Mouse (Mus musculus) stomach, embryonic 16.5 days (tissue): ENCODE data around the gene Arid1a. TPM values are rescaled to one million over a fixed set of nuclear protein-coding genes. Genes with fewer than 3 reads are reported as not detected.
A peak's percentile ranks its signal among the peaks of the same experiment; 100 is the strongest.

ENCODE experiments used
- ATAC-seq: fragments of 200-750 bp; cut with Nextera tagmentation; 2 replicates; pipeline ENCODE4 v1.8.0; 2017; ENCODE audit warnings: moderate number of reproducible peaks, moderate TSS enrichment; ENCODE audit not compliant: insufficient read depth, low FRiP score
- H3K27ac ChIP-seq: fragments of 300-500 bp; sonication (generic); 2 replicates; pipeline ENCODE4 v1.5.1; 2014; ENCODE audit warnings: low read length
- H3K27me3 ChIP-seq: fragments of 300-500 bp; sonication (generic); 2 replicates; pipeline ENCODE4 v1.6.1; 2014; ENCODE audit warnings: low read length, control low read depth, mixed read lengths; ENCODE audit not compliant: control insufficient read depth, insufficient read depth
- H3K36me3 ChIP-seq: fragments of 300-500 bp; sonication (generic); 2 replicates; pipeline ENCODE4 v1.6.1; 2014; ENCODE audit warnings: low read length; ENCODE audit not compliant: control insufficient read depth, insufficient read depth
- H3K4me1 ChIP-seq: fragments of 300-500 bp; sonication (generic); 2 replicates; pipeline ENCODE4 v1.6.1; 2014; ENCODE audit warnings: low read length, control low read depth, mixed read lengths; ENCODE audit not compliant: control insufficient read depth, insufficient read depth
- H3K4me2 ChIP-seq: fragments of 300-500 bp; sonication (generic); 2 replicates; pipeline ENCODE4 v1.6.1; 2014; ENCODE audit warnings: low read depth, low read length, mixed read lengths
- H3K4me3 ChIP-seq: fragments of 300-500 bp; sonication (generic); replicated peaks from 2 replicates; pipeline ENCODE4 v1.5.1; 2014; ENCODE audit warnings: mild to moderate bottlenecking, low read length
- H3K9ac ChIP-seq: fragments of 300-500 bp; sonication (generic); 2 replicates; pipeline ENCODE4 v1.6.1; 2014; ENCODE audit warnings: low read length
- H3K9me3 ChIP-seq: fragments of 300-500 bp; sonication (generic); replicated peaks from 2 replicates; pipeline ENCODE4 v1.6.1; 2016; ENCODE audit warnings: low read length, control low read depth; ENCODE audit not compliant: control insufficient read depth
- WGBS: fragments of 180-500 bp; shearing (Covaris S2); extraction: QIAGEN DNeasy Blood & Tissue Kit; methylation state at CpG from one replicate; pipeline ENCODE4 v1.1.7; 2014; 5-methylcytosine and 5-hydroxymethylcytosine counted together
- polyA plus RNA-seq: library from polyadenylated mRNA; unstranded; fragments of >200 nt; fragmentation: Nextera tagmentation; extraction: Ambion mirVana; gene quantifications from 2 replicates; pipeline ENCODE4 v1.2.1, GENCODE M21; 2015

Arid1a gene
- polyA plus RNA-seq, 1 experiment from 2014 or later = 26.1 TPM

GRCm38 (mm10) chr4:133687126-133687525, 69.4 kb downstream of the Arid1a start:
- Histone ChIP-seq H3K9ac (no peak overlapping the region), H3K27ac (no peak overlapping the region), H3K27me3 (no peaks in the 10 kb centered on the region), H3K4me1 (peaks cover 25% of the 10 kb centered on the region), H3K9me3 (no peaks in the 10 kb centered on the region), H3K36me3 (peaks cover 54% of the 10 kb centered on the region), H3K4me3 (no peak overlapping the region), H3K4me2 (no peak overlapping the region)
- ATAC-seq = no peak
- 83% methylated on average over 5 of the region's 5 CpGs for WGBS

GRCm38 (mm10) chr4:133686512-133686911, 70.1 kb downstream of the Arid1a start:
- Histone ChIP-seq H3K4me3 (no peak overlapping the region), H3K9ac (no peak overlapping the region), H3K36me3 (peaks cover 51% of the 10 kb centered on the region), H3K4me1 (peaks cover 25% of the 10 kb centered on the region), H3K27ac (no peak overlapping the region), H3K27me3 (no peaks in the 10 kb centered on the region), H3K9me3 (no peaks in the 10 kb centered on the region), H3K4me2 (no peak overlapping the region)
- ATAC-seq = no peak
- 88% methylated on average over 11 of the region's 11 CpGs for WGBS

- Histone ChIP-seq H3K27ac (no peak overlapping the region), H3K4me2 (no peak overlapping the region), H3K9me3 (no peaks in the 10 kb centered on the region), H3K4me1 (peaks cover 19% of the 10 kb centered on the region), H3K9ac (no peak overlapping the region), H3K4me3 (no peak overlapping the region), H3K27me3 (no peaks in the 10 kb centered on the region), H3K36me3 (peaks cover 36% of the 10 kb centered on the region)
- WGBS = 82% methylated on average over 14 of the region's 14 CpGs
- ATAC-seq = no peak
These were observed 76.3 kb downstream of the Arid1a start for GRCm38 (mm10) chr4:133680206-133680786.

- no peak for ATAC-seq
- Histone ChIP-seq H3K9ac (no peak overlapping the region), H3K36me3 (peaks cover 30% of the 10 kb centered on the region)
These were observed 76.9 kb downstream of the Arid1a start for GRCm38 (mm10) chr4:133679629-133680028.

GRCm38 (mm10) chr4:133677266-133677665, 79.3 kb downstream of the Arid1a start:
- 63% methylated on average over 7 of the region's 7 CpGs for WGBS
- H3K27me3 ChIP-seq = no peaks in the 10 kb centered on the region
- no peak overlapping the region for H3K4me3 ChIP-seq
- no peak overlapping the region for H3K27ac ChIP-seq
- H3K4me1 ChIP-seq = peaks cover 40% of the 10 kb centered on the region
- no peak for ATAC-seq
- H3K36me3 ChIP-seq = peaks cover 16% of the 10 kb centered on the region
- no peaks in the 10 kb centered on the region for H3K9me3 ChIP-seq
- no peak overlapping the region for H3K9ac ChIP-seq
- no peak overlapping the region for H3K4me2 ChIP-seq

More at GRCm38 (mm10) chr4:133679629-133680028, 76.9 kb downstream of the Arid1a start:
- no peak overlapping the region for H3K27ac ChIP-seq
- peaks cover 25% of the 10 kb centered on the region for H3K4me1 ChIP-seq
- H3K9me3 ChIP-seq = no peaks in the 10 kb centered on the region
- H3K27me3 ChIP-seq = no peaks in the 10 kb centered on the region
- no peak overlapping the region for H3K4me2 ChIP-seq
- no peak overlapping the region for H3K4me3 ChIP-seq
- WGBS = 69% methylated on average over 7 of the region's 7 CpGs

- H3K4me3 ChIP-seq = no peak overlapping the region
- H3K9ac ChIP-seq = no peak overlapping the region
- 0 out of 2 replicates have a peak overlapping the region, but pooled peaks have one; percentile 2 for H3K4me2 ChIP-seq
- H3K36me3 ChIP-seq = peaks cover 8% of the 10 kb centered on the region; the same call in 1 of the 2 replicates
- H3K27ac ChIP-seq = peak overlapping the region; percentile 100
- no peaks in the 10 kb centered on the region for H3K27me3 ChIP-seq
- H3K9me3 ChIP-seq = no peaks in the 10 kb centered on the region
- WGBS = 11% methylated on average over 3 of the region's 3 CpGs
- no peak for ATAC-seq
- H3K4me1 ChIP-seq = peaks cover 40% of the 10 kb centered on the region
These were observed 80.4 kb downstream of the Arid1a start for GRCm38 (mm10) chr4:133676189-133676588.

- H3K9me3 ChIP-seq = no peaks in the 10 kb centered on the region
- 2% methylated on average over 5 of the region's 5 CpGs for WGBS
- H3K4me2 ChIP-seq = 0 out of 2 replicates have a peak overlapping the region, but pooled peaks have one; percentile 2
- peak; percentile 61; the same call in 1 of the 2 replicates for ATAC-seq
- no peak overlapping the region for H3K9ac ChIP-seq
- peaks cover 44% of the 10 kb centered on the region for H3K4me1 ChIP-seq
- H3K4me3 ChIP-seq = no peak overlapping the region
- H3K27me3 ChIP-seq = no peaks in the 10 kb centered on the region
- H3K36me3 ChIP-seq = 0 out of 2 replicates have a peak, but pooled peaks cover 2% of the 10 kb centered on the region
- H3K27ac ChIP-seq = peak overlapping the region; percentile 100
These were observed 81.0 kb downstream of the Arid1a start for GRCm38 (mm10) chr4:133675594-133676016.

GRCm38 (mm10) chr4:133674331-133674695, 82.3 kb downstream of the Arid1a start:
- Histone ChIP-seq H3K4me2 (peak overlapping the region; percentile 89), H3K9me3 (no peaks in the 10 kb centered on the region), H3K4me1 (peaks cover 54% of the 10 kb centered on the region), H3K27me3 (no peaks in the 10 kb centered on the region), H3K9ac (peak overlapping the region; percentile 93), H3K36me3 (no peaks in the 10 kb centered on the region), H3K27ac (peak overlapping the region; percentile 100), H3K4me3 (0 out of 2 replicates have a peak overlapping the region, but pooled peaks have one; percentile 78)
- WGBS = 56% methylated on average over 8 of the region's 8 CpGs
- no peak for ATAC-seq

GRCm38 (mm10) chr4:133673666-133674330, 82.8 kb downstream of the Arid1a start:
- H3K4me2 ChIP-seq = peak overlapping the region; percentile 89
- peaks cover 54% of the 10 kb centered on the region for H3K4me1 ChIP-seq
- no peaks in the 10 kb centered on the region for H3K27me3 ChIP-seq
- no peak for ATAC-seq
- 19% methylated on average over 10 of the region's 10 CpGs for WGBS
- H3K27ac ChIP-seq = peak overlapping the region; percentile 100
- peak overlapping the region; percentile 78 for H3K4me3 ChIP-seq
- H3K9ac ChIP-seq = peak overlapping the region; percentile 93
- H3K36me3 ChIP-seq = no peaks in the 10 kb centered on the region
- no peaks in the 10 kb centered on the region for H3K9me3 ChIP-seq
